Mouse (Mus musculus): ENCODE results near the gene Coil. TPM values are rescaled to one million over a fixed set of nuclear protein-coding genes. Genes with fewer than 3 reads are reported as not detected.

The Coil gene
- polyA plus RNA-seq, 1 experiment = 101 TPM

DNA sequence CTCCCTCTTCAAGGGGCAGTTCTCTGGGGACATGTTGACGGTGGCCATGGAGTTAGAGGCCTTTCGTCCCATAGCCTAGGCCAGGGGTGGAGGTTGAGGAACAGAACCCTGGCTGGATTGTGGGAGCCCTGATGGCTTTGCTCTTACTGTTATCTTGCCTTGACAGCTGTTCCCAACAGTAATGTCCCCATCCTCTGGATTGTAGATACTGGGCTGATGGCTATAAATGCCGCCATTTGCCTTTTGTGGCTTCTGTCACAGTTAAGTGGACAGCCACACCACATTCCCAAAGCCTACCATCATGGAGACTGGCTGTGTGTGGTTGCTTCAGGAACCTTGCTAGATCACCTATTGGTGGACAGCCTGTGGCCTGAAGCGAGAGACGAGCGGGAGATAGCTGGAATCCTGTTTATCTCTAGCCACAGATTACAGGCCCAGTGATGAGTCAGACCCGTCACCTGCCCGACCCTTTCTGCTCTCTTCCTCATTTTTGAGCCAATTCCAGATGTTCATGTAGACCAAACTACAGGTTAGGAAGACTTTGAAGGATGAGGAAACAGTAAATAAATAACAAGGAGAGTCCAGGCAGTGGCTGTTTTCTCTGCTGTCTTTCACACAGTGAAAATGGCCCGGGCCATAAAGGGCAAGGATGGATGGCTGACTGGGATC lies 47.6 kb downstream of the Coil start:
- H3K36me3 ChIP-seq (ENCODE audit: control insufficient read depth, insufficient read depth, low read length) = no peaks in the 10 kb centered on the region
- no peaks in the 10 kb centered on the region for H3K27me3 ChIP-seq (ENCODE audit: control insufficient read depth, insufficient read depth, low read length)
- peaks cover 2% of the 10 kb centered on the region; the same call in 1 of the 2 replicates for H3K4me1 ChIP-seq (ENCODE audit: control insufficient read depth, insufficient read depth, low read length)
- TF ChIP-seq CTCF (IDR thresholded peaks at IDR 0.05; ENCODE audit: control insufficient read depth, insufficient read depth, insufficient replicate concordance, low read depth, low read length) (no peak), POLR2A (IDR thresholded peaks at IDR 0.05; ENCODE audit: control insufficient read depth, low read depth, low read length) (no peak)
- H3K4me3 ChIP-seq (ENCODE audit: control insufficient read depth, low read depth, low read length) = no peak overlapping the region
- no peak overlapping the region for H3K27ac ChIP-seq (ENCODE audit: control insufficient read depth, insufficient read depth, low read depth, low read length)

GRCm38 (mm10) chr11:89020681-89021305 lies 50.7 kb downstream of the Coil start:
- TF ChIP-seq CTCF (IDR thresholded peaks at IDR 0.05; ENCODE audit: control insufficient read depth, insufficient read depth, insufficient replicate concordance, low read depth, low read length) = no peak
- TF ChIP-seq POLR2A (IDR thresholded peaks at IDR 0.05; ENCODE audit: control insufficient read depth, low read depth, low read length) = no peak
- Histone ChIP-seq H3K4me3 (ENCODE audit: control insufficient read depth, low read depth, low read length) (no peak overlapping the region), H3K27ac (ENCODE audit: control insufficient read depth, insufficient read depth, low read depth, low read length) (peak overlapping the region; percentile 65), H3K27me3 (ENCODE audit: control insufficient read depth, insufficient read depth, low read length) (no peaks in the 10 kb centered on the region), H3K4me1 (ENCODE audit: control insufficient read depth, insufficient read depth, low read length) (peaks cover 2% of the 10 kb centered on the region; the same call in 1 of the 2 replicates), H3K36me3 (ENCODE audit: control insufficient read depth, insufficient read depth, low read length) (no peaks in the 10 kb centered on the region)

GRCm38 (mm10) chr11:89021687-89022086 lies 51.6 kb downstream of the Coil start:
- no peak for TF ChIP-seq CTCF (IDR thresholded peaks at IDR 0.05; ENCODE audit: control insufficient read depth, insufficient read depth, insufficient replicate concordance, low read depth, low read length)
- no peak for TF ChIP-seq POLR2A (IDR thresholded peaks at IDR 0.05; ENCODE audit: control insufficient read depth, low read depth, low read length)

DNA sequence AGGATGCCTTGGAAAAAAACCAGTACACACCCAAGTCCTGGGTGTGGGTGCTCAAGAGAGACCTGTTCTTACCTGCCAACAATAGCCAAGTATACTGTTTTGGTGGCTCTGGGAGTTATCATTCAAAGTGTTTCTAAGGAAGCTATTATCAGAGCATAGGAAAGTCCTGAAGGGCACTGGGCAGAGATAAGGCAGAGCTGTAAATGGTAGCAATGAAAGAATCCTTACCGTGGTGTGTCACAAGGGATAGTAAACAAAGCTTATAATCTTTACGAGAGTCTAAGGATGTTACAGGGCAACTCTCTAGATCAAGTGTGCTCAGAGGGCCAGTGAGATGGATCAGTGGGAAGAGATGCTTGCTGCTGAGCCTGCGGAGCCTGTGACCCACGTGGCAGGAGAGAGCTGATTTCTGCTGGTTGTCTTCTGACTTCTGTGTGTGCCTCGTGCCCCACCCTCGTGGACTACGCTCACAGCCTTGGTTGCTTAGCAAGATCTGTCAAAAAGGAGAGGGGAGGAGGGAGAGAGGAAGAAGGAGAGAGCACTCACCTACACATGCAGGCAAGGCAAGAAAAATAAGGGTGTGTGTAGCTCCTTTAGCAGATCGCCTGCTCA lies 52.2 kb downstream of the Coil start:
- H3K4me1 ChIP-seq (ENCODE audit: control insufficient read depth, insufficient read depth, low read length) = peaks cover 2% of the 10 kb centered on the region; the same call in 1 of the 2 replicates
- TF ChIP-seq CTCF (IDR thresholded peaks at IDR 0.05; ENCODE audit: control insufficient read depth, insufficient read depth, insufficient replicate concordance, low read depth, low read length) = no peak
- no peak for TF ChIP-seq POLR2A (IDR thresholded peaks at IDR 0.05; ENCODE audit: control insufficient read depth, low read depth, low read length)
- H3K36me3 ChIP-seq (ENCODE audit: control insufficient read depth, insufficient read depth, low read length) = no peaks in the 10 kb centered on the region
- H3K4me3 ChIP-seq (ENCODE audit: control insufficient read depth, low read depth, low read length) = no peak overlapping the region
- H3K27me3 ChIP-seq (ENCODE audit: control insufficient read depth, insufficient read depth, low read length) = no peaks in the 10 kb centered on the region
- H3K27ac ChIP-seq (ENCODE audit: control insufficient read depth, insufficient read depth, low read depth, low read length) = peak overlapping the region; percentile 65

More at GRCm38 (mm10) chr11:89021687-89022086, 51.6 kb downstream of the Coil start:
- Histone ChIP-seq H3K36me3 (ENCODE audit: control insufficient read depth, insufficient read depth, low read length) (no peaks in the 10 kb centered on the region), H3K27ac (ENCODE audit: control insufficient read depth, insufficient read depth, low read depth, low read length) (peak overlapping the region; percentile 65), H3K4me1 (ENCODE audit: control insufficient read depth, insufficient read depth, low read length) (peaks cover 2% of the 10 kb centered on the region; the same call in 1 of the 2 replicates), H3K27me3 (ENCODE audit: control insufficient read depth, insufficient read depth, low read length) (no peaks in the 10 kb centered on the region), H3K4me3 (ENCODE audit: control insufficient read depth, low read depth, low read length) (no peak overlapping the region)

- no peak overlapping the region for H3K4me3 ChIP-seq (ENCODE audit: control insufficient read depth, low read depth, low read length)
- H3K27me3 ChIP-seq (ENCODE audit: control insufficient read depth, insufficient read depth, low read length) = no peaks in the 10 kb centered on the region
- H3K4me1 ChIP-seq (ENCODE audit: control insufficient read depth, insufficient read depth, low read length) = peaks cover 2% of the 10 kb centered on the region; the same call in 1 of the 2 replicates
- TF ChIP-seq POLR2A (IDR thresholded peaks at IDR 0.05; ENCODE audit: control insufficient read depth, low read depth, low read length) (no peak), CTCF (IDR thresholded peaks at IDR 0.05; ENCODE audit: control insufficient read depth, insufficient read depth, insufficient replicate concordance, low read depth, low read length) (no peak)
- no peaks in the 10 kb centered on the region for H3K36me3 ChIP-seq (ENCODE audit: control insufficient read depth, insufficient read depth, low read length)
- H3K27ac ChIP-seq (ENCODE audit: control insufficient read depth, insufficient read depth, low read depth, low read length) = no peak overlapping the region
These were observed 53.4 kb downstream of the Coil start for GRCm38 (mm10) chr11:89023477-89023876.

- H3K4me1 ChIP-seq (ENCODE audit: control insufficient read depth, insufficient read depth, low read length) = peaks cover 2% of the 10 kb centered on the region; the same call in 1 of the 2 replicates
- TF ChIP-seq CTCF (IDR thresholded peaks at IDR 0.05; ENCODE audit: control insufficient read depth, insufficient read depth, insufficient replicate concordance, low read depth, low read length) (no peak), POLR2A (IDR thresholded peaks at IDR 0.05; ENCODE audit: control insufficient read depth, low read depth, low read length) (no peak)
- H3K4me3 ChIP-seq (ENCODE audit: control insufficient read depth, low read depth, low read length) = no peak overlapping the region
- no peak overlapping the region for H3K27ac ChIP-seq (ENCODE audit: control insufficient read depth, insufficient read depth, low read depth, low read length)
- no peaks in the 10 kb centered on the region for H3K36me3 ChIP-seq (ENCODE audit: control insufficient read depth, insufficient read depth, low read length)
- H3K27me3 ChIP-seq (ENCODE audit: control insufficient read depth, insufficient read depth, low read length) = no peaks in the 10 kb centered on the region
These were observed 54.3 kb downstream of the Coil start for GRCm38 (mm10) chr11:89024181-89024881.

Measured in testis, adult 2 months (tissue).